Comparison of ENCODE assay signal across 9 mouse cellular contexts in the genomic region with DNA sequence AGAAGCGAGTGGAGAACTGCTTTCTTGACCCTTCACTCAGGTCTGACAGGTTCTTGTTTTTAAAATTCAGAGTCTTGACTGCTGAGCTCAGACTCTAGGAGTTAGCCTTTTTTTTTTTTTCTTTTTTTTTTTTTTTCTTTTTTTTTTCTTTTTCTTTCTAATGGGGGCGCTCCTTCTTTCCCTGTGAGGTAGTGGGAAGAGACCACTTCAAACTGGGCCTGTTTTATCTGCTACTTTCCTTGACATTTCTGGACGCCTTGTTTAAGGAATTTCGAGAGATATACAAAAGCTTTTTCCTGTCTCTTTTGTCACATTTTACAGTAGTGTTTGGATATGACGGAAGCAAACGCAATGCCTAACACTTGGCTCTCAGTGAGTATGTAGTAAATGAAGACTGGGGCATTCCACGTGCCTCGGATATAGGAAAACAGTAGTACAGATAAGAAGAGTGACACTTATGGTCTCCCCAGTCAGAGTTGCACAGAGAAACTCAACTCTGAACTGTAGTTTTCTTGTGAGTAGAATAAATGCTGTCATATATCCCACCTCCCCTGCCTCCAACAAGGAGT. TPM values are rescaled to one million over a fixed set of nuclear protein-coding genes. Genes with fewer than 3 reads are reported as not detected.
DNase-seq lines count a peak whose midpoint lies in the region; ATAC-seq and TF ChIP-seq lines count a peak whose summit lies in the region.
"Had no signal": no experiment of that assay in that cellular context is flagged by ENCODE, and none has a peak within 500 bp of the region (broad histone marks: within the 10 kb centered on the region; RNA-seq: fewer than 3 reads in every experiment).

No protein-coding gene starts in this region.

- ATAC-seq in heart, embryonic 11.5 days (replicated peaks; ENCODE audit: insufficient number of reproducible peaks, low FRiP score, low TSS enrichment), result no peak
- ATAC-seq in hindbrain, embryonic 12.5 days (ENCODE audit: low FRiP score), result no peak
- ATAC-seq in midbrain, embryonic 11.5 days (ENCODE audit: low FRiP score), result no peak

- H3K36me3 ChIP-seq in heart, embryonic 11.5 days (ENCODE audit: control insufficient read depth, insufficient read depth, low read length), result no peaks in the 10 kb centered on the region
- H3K36me3 ChIP-seq in E14TG2a.4 (ENCODE audit: insufficient read depth, low read length), result no peaks in the 10 kb centered on the region
- H3K36me3 ChIP-seq in hindbrain, embryonic 12.5 days, result no peaks in the 10 kb centered on the region
- no peaks in the 10 kb centered on the region for H3K36me3 ChIP-seq in midbrain, embryonic 11.5 days (ENCODE audit: control insufficient read depth, insufficient read depth, low read length)
- H3K36me3 ChIP-seq: G1E had no signal

- peak overlapping the region; percentile 78 for H3K9ac ChIP-seq in heart, embryonic 11.5 days (ENCODE audit: low read depth, low read length)
- no peak overlapping the region for H3K9ac ChIP-seq in hindbrain, embryonic 12.5 days
- no peak overlapping the region for H3K9ac ChIP-seq in midbrain, embryonic 11.5 days (ENCODE audit: low read length)

- DNase-seq in heart, postnatal 4 days, result no peak
- DNase-seq in midbrain, embryonic 11.5 days (ENCODE audit: low spot score, missing footprints), result peak; percentile 80
- no peak for DNase-seq in gastrocnemius, postnatal 4 days (ENCODE audit: low spot score in 2 of 2)
- no peak for DNase-seq in layer of hippocampus, postnatal 14 days (ENCODE audit: low spot score in 2 of 2)
- no peak for DNase-seq in layer of hippocampus, adult 8-10 months (ENCODE audit: low spot score in 2 of 2)

- H3K9me3 ChIP-seq in heart, embryonic 11.5 days (replicated peaks; ENCODE audit: control insufficient read depth, low read length), result no peaks in the 10 kb centered on the region
- no peaks in the 10 kb centered on the region for H3K9me3 ChIP-seq in E14TG2a.4 (ENCODE audit: low read length)
- no peaks in the 10 kb centered on the region for H3K9me3 ChIP-seq in hindbrain, embryonic 12.5 days (replicated peaks)
- H3K9me3 ChIP-seq in midbrain, embryonic 11.5 days (ENCODE audit: control insufficient read depth, low read length), result no peaks in the 10 kb centered on the region

- no peak overlapping the region for H3K27ac ChIP-seq in heart, embryonic 11.5 days (ENCODE audit: low read depth, low read length)
- no peak overlapping the region for H3K27ac ChIP-seq in hindbrain, embryonic 12.5 days
- H3K27ac ChIP-seq in midbrain, embryonic 11.5 days (ENCODE audit: low read depth, low read length), result no peak overlapping the region

- no peak for TF ChIP-seq CTCF in E14TG2a.4 (conservative IDR thresholded peaks at IDR 0.05; ENCODE audit: low read length)

- 21% methylated on average over 8 of the region's 8 CpGs for WGBS in heart, embryonic 11.5 days (ENCODE audit: insufficient replicate concordance)
- 58% methylated on average over 8 of the region's 8 CpGs for WGBS in hindbrain, embryonic 12.5 days
- 67% methylated on average over 8 of the region's 8 CpGs for WGBS in midbrain, embryonic 11.5 days

- H3K27me3 ChIP-seq in heart, embryonic 11.5 days (ENCODE audit: control insufficient read depth, insufficient read depth, low read length), result no peaks in the 10 kb centered on the region
- H3K27me3 ChIP-seq in E14TG2a.4 (ENCODE audit: insufficient read depth, low read length), result peaks cover 12% of the 10 kb centered on the region; the same call in 1 of the 2 replicates
- H3K27me3 ChIP-seq in hindbrain, embryonic 12.5 days, result no peaks in the 10 kb centered on the region
- no peaks in the 10 kb centered on the region for H3K27me3 ChIP-seq in midbrain, embryonic 11.5 days (ENCODE audit: control insufficient read depth, insufficient read depth, low read length)

- peak overlapping the region; percentile 66 for H3K4me3 ChIP-seq in heart, embryonic 11.5 days (ENCODE audit: low read depth, low read length)
- H3K4me3 ChIP-seq in E14TG2a.4 (replicated peaks; ENCODE audit: low read length), result peak overlapping the region; percentile 72; the same call in 1 of the 2 replicates
- peak overlapping the region; percentile 43 for H3K4me3 ChIP-seq in hindbrain, embryonic 12.5 days
- H3K4me3 ChIP-seq in midbrain, embryonic 11.5 days (ENCODE audit: low read depth, low read length), result peak overlapping the region; percentile 40

- H3K4me1 ChIP-seq in heart, embryonic 11.5 days (ENCODE audit: control insufficient read depth, insufficient read depth, low read length), result peaks cover 5% of the 10 kb centered on the region; the same call in 1 of the 2 replicates
- peaks cover 12% of the 10 kb centered on the region for H3K4me1 ChIP-seq in E14TG2a.4 (replicated peaks; ENCODE audit: low read depth, low read length)
- 0 out of 2 replicates have a peak, but pooled peaks cover 5% of the 10 kb centered on the region for H3K4me1 ChIP-seq in hindbrain, embryonic 12.5 days
- peaks cover 10% of the 10 kb centered on the region; the same call in 1 of the 2 replicates for H3K4me1 ChIP-seq in midbrain, embryonic 11.5 days (ENCODE audit: control insufficient read depth, insufficient read depth, low read length)

- peak overlapping the region; percentile 96 for H3K4me2 ChIP-seq in heart, embryonic 11.5 days
- peak overlapping the region; percentile 73 for H3K4me2 ChIP-seq in hindbrain, embryonic 12.5 days (replicated peaks)
- peak overlapping the region; percentile 88 for H3K4me2 ChIP-seq in midbrain, embryonic 11.5 days

RNA-seq across cellular contexts. Expression of a gene that starts 0.8 kb away (rescaled TPM):
- 29.3 and 30.1 TPM in 2 replicates for polyA plus RNA-seq in heart, embryonic 11.5 days (2014; fragmentation: Nextera tagmentation; extraction: Ambion mirVana)
- total RNA-seq in heart, postnatal 4 days (2021), result 10 to 100 TPM; 27.2 to 28.5 TPM
- 17.3 and 19.4 TPM in 2 replicates for polyA plus RNA-seq in hindbrain, embryonic 12.5 days (2016; fragmentation: Nextera tagmentation; extraction: Ambion mirVana)
- 20.0 and 22.8 TPM in 2 replicates for polyA plus RNA-seq in midbrain, embryonic 11.5 days (2014; fragmentation: Nextera tagmentation; extraction: Ambion mirVana)
- total RNA-seq in gastrocnemius, postnatal 4 days (2021), result 10 to 100 TPM; 49.4 to 53.2 TPM
- 10 to 100 TPM; 13.0 to 19.2 TPM for total RNA-seq in layer of hippocampus, postnatal 14 days (2021)
- total RNA-seq in layer of hippocampus, adult 8-10 months (2022), result 10 to 100 TPM; 15.0 to 38.6 (median 24.3) TPM
- polyA plus RNA-seq: G1E had no signal
